Mouse (Mus musculus): ENCODE results near the gene Lrrc10.

- TF ChIP-seq POLR2A (IDR thresholded peaks at IDR 0.05; ENCODE audit: low read depth, low read length) (peak; percentile 39; the same call in 1 of the 2 replicates), CTCF (IDR thresholded peaks at IDR 0.05; ENCODE audit: borderline replicate concordance, insufficient read depth, low read length) (no peak)
Measured at GRCm38 (mm10) chr10:117013689-117014390, 31.3 kb upstream of the Lrrc10 start.

Measured in embryonic fibroblast, embryonic 13.5 days (primary cell).